Mouse (Mus musculus) v-Abl transformed pro-B cells (cell line): ENCODE results near the gene Dnajc7.
"Not testable (repeated sequence)": the region's sequence is repeated elsewhere in the genome, so short reads cannot be mapped to it uniquely, and the experiment has no call there.

Experiments used
- in situ Hi-C, 2 experiments: fragments of 400-800 bp; cut with MboI; formaldehyde crosslinking; loops; one replicate each; pipeline ENCODE4 v1.15.1; 2025; ENCODE audit not compliant: unreplicated experiment in 2 of 2

Gene Dnajc7

GRCm38 (mm10) chr11:100564703-100565102 is 55.3 kb downstream of the Dnajc7 start:
- in situ Hi-C loops: loop anchor here (5.0 to 10.0 kb wide), 3 partner anchors 80 to 200 kb away; no protein-coding TSS in a partner anchor

GRCm38 (mm10) chr11:100564297-100564696 is 55.7 kb downstream of the Dnajc7 start:
- in situ Hi-C loops: loop anchor here in 1 of 2 experiments (10.0 kb wide), 2 partner anchors 79 to 199 kb away; no protein-coding TSS in a partner anchor

DNA sequence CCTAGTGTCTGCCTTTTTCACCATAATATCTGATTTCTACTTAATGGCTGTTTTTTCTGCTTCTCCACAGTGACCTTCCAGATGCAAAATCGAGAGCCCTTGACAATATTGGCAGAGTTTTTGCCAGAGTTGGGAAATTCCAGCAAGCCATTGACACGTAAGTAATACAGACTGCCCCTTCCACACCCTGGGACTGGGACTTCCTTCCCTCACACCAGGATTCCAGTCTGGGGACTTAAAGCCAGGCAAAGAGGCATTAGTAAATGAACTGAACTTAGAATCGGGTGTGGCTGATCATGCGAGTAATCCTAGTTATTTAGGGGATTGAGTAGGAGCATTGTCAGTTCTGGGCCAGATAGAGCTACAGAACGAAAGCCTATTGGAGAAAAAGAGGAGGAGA is 58.2 kb downstream of the Dnajc7 start:
- in situ Hi-C loops: loop anchor here in 1 of 2 experiments (10.0 kb wide), 2 partner anchors 77 to 197 kb away; no protein-coding TSS in a partner anchor

DNA sequence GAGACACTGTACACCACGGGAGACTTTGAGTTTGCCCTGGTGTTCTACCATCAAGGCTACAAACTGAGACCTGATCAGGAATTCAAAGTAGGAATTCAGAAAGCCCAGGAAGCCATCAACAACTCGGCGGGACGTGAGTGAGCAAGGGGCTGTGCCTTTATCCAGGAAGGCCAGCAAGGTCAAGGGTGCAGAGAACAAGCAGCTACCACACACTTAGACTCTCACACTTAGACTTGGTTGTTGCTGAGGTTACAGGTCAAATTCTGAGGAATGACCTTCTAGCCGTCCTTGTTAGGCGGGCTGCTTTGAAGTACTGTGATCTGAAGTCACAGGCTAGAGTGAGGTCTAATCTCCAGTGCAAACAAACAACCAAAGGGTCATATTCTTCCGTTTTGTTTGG is 60.5 kb downstream of the Dnajc7 start:
- in situ Hi-C loops: loop anchor here (5.0 to 10.0 kb wide), 2 partner anchors 132 to 135 kb away; no protein-coding TSS in a partner anchor

DNA sequence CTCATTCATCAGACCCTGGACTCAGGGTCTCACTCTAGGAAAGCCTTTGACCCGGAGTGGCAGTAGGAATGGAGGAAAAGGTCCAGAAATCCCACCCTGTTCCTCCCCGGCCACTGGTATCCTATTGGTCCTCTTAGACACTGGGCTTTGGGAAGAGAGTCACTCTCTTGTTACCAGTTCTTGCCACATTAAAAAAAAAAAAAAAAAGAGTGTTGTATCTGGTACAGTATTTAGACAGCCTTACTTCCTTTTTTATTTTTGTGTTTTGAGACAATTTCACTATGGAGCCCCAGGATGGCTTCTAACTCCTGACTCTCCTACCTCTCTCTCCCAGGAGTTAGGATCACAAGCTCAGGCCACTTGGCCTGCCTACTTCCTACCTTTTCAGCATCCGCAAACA is 62.4 kb downstream of the Dnajc7 start:
- in situ Hi-C loops: loop anchor here (5.0 to 10.0 kb wide), 2 partner anchors 130 to 133 kb away; no protein-coding TSS in a partner anchor

DNA sequence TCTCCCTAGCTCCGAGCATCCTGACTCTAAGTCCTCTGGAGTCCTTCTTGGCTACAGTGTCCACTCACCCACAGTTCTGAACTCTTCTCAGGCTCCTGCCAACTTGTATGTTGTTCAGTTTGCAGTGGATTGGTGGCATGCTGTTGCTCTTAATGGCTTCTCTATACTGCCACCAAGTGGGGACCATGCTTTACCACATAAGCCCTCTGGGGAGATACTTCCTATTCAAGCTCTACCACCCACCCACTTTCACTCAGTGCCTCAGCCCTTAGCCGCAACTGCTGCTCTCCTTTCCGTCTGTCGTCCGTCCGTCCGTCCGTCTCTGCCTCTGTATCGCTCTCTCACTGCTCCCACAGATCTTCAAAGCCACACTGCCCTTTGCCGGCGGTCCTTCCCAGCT is 64.4 kb downstream of the Dnajc7 start:
- in situ Hi-C loops: loop anchor here (5.0 to 10.0 kb wide), 2 partner anchors 128 to 131 kb away; no protein-coding TSS in a partner anchor

- in situ Hi-C loops: loop anchor here in 1 of 2 experiments (10.0 kb wide), 1 partner anchor 128 kb away; no protein-coding TSS in a partner anchor
Observed at GRCm38 (mm10) chr11:100552842-100553241, 67.1 kb downstream of the Dnajc7 start.

DNA sequence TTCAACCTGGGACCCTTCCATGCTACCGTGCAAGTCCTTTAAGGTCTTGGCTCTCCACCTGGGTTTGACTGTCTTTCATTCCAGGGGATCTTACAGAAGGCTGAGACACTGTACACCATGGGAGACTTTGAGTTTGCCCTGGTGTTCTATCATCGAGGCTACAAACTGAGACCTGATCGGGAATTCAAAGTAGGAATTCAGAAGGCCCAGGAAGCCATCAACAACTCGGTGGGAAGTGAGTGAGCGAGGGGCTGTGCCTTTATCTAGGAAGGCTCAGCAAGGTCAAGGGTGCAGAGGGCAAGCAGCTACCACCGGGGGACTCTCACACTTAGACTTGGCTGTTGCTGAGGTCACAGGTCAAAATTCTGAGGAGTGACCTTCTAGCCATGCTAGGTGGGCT is 69.9 kb downstream of the Dnajc7 start:
- in situ Hi-C loops: loop anchor here in 1 of 2 experiments (10.0 kb wide), 1 partner anchor 125 kb away; no protein-coding TSS in a partner anchor

DNA sequence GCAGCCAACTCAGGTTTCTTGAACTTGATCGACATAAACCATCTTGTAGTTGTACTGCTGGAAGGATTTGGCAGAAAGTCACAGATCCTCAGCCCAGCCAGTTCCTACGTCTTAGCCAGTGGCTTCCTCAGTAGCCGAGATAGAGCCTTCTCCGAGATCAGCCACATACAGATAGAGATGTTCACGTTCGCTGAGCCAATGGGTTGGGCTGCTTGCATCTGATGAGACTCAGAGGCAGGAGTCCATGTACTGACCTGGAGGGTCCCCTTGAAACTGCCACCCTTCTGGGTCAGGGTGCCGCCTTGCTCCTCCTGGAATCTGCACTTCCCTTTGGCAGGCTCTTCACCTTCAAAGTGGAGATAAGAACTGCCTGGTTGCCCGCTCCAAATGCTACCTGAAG is 70.5 kb downstream of the Dnajc7 start:
- in situ Hi-C loops: loop anchor here (5.0 kb wide), 2 partner anchors 47 to 52 kb away; no protein-coding TSS in a partner anchor

DNA sequence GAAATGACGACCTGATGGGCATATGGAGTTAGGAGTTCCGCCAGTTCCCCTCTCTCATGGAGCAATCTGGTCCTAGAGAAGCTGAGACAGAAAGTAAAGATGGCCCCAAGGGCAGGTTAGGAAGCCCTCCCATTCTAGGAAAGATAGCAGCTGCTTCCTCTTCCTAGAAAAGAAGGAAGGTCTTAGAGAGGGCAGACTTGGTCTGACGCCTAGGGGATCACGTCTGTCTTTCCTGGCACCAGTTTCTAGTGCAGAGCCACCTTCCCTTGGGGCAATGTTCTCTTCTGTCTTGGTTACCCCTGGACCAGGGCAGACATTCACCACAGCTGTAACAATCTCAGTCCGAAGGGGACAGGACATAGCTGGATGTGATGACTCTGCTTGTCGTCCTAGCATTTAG is 71.8 kb downstream of the Dnajc7 start:
- in situ Hi-C loops: loop anchor here (5.0 kb wide), 2 partner anchors 46 to 51 kb away; no protein-coding TSS in a partner anchor

GRCm38 (mm10) chr11:100546955-100547354 is 73.0 kb downstream of the Dnajc7 start:
- in situ Hi-C loops: loop anchor here (5.0 kb wide), 2 partner anchors 45 to 50 kb away; no protein-coding TSS in a partner anchor

GRCm38 (mm10) chr11:100545746-100546085 is 74.3 kb downstream of the Dnajc7 start:
- in situ Hi-C loops: loop anchor here (5.0 kb wide), 2 partner anchors 43 to 48 kb away; no protein-coding TSS in a partner anchor

- in situ Hi-C loops: loop anchor here (5.0 kb wide), 2 partner anchors 43 to 48 kb away; no protein-coding TSS in a partner anchor
Observed at GRCm38 (mm10) chr11:100544832-100545745, 74.9 kb downstream of the Dnajc7 start, which contains the start of gene Ttc25. TSS of gene Ttc25 (plus strand) at chr11:100545607.

GRCm38 (mm10) chr11:100541577-100541976 is 78.4 kb downstream of the Dnajc7 start:
- in situ Hi-C loops: no loop called here

- in situ Hi-C loops: no loop called here
Observed at GRCm38 (mm10) chr11:100540966-100541365, 79.0 kb downstream of the Dnajc7 start.

GRCm38 (mm10) chr11:100536466-100536865 is 83.5 kb downstream of the Dnajc7 start:
- in situ Hi-C loops: no loop called here

- in situ Hi-C loops: no loop called here
Observed at GRCm38 (mm10) chr11:100535996-100536395, 84.0 kb downstream of the Dnajc7 start.

- in situ Hi-C loops: not testable (repeated sequence)
Observed at GRCm38 (mm10) chr11:100534821-100535220, 85.1 kb downstream of the Dnajc7 start.

DNA sequence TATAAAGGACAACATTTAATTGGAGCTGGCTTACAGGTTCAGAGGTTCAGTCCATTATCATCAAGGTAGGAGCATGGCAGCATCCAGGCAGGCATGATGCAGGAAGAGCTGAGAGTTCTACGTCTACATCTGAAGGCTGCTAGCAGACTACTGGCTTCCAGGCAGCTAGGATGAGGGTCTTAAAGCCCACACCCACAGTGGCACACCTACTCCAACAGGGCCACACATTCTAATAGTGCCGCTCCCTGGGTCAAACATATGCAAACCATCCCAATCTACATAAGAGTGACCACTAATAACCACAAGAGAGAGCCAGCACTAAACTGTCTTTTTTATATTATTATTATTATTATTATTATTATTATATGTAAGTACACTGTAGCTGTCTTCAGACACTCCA is 85.6 kb downstream of the Dnajc7 start:
- in situ Hi-C loops: not testable (repeated sequence)

DNA sequence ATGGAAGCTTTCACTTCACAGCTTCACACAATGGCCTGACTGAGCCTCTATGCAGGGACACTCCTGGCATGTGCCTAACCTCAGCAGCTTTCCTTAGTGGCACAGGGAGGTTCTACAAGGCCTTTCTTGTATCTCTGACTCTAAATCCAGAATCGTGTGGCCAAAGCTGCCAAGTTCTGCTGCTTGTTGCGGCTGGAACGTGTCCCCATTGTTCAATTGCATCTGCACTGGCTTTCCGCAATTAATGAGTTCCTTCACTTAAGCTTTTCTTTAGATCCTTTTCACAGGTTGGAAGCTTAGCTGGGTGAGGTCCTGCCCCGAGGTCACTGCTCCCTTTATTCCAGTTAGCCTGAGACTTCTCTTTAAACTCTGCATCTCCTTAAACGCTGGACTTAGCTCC is 86.1 kb downstream of the Dnajc7 start:
- in situ Hi-C loops: no loop called here
